Mouse (Mus musculus): Measurements from ENCODE around the gene Clstn3.
"Not testable (repeated sequence)": the region's sequence is repeated elsewhere in the genome, so short reads cannot be mapped to it uniquely, and the experiment has no call there.

Clstn3 gene

DNA sequence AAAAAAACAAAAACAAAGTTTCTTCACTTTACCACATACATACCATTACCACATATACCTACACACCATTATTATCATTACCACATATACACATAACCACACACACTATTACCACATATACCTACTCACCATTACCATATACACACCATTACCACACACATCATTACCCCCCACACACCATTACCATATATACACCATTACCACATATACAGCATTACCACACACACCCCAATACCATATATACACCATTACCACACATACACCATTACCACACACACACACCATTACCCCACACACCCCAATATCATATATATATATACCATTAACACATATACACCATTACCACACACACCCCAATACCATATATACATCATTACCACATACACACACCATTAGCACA, 57.4 kb downstream of the Clstn3 start:
- no peak for DNase-seq

DNA sequence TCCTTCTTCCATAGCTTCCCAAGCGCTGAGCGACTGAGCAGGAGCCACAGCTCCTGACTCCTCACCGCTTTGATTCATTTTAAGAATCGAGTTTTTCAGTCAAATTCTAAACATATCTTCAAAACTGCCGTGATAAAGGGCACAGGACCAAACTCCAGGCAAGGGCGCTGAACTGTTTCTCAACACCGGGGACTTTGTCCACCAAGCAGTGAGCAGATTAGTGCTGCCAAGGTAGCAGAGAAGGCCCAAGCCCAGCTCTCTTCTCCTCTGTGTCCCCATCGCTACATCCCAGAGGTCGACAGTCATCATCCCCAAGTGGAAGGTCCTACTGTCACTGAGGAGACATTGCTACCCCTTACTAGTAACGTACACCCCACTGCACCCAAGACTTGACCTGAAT, 58.3 kb downstream of the Clstn3 start:
- no peak for DNase-seq

DNA sequence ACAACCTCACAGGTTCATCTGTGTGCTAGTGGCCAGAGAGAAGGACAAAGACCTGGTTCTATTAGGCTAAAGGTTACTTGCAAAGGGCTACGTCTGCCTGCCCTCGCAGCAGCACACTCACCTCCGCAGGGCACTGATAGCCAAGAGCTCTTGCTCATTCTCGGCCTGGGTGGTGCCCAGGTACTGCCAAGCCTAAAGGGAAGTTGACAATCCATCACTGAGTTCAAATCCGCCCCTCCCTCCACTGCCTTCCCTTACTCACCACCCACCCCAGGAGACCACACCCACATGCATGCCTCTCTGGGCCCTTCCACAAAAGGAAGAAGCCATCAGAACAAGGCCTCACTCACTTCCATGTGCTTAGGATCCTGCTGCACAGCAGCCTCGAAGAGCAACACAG, 64.9 kb downstream of the Clstn3 start:
- no peak for DNase-seq

DNA sequence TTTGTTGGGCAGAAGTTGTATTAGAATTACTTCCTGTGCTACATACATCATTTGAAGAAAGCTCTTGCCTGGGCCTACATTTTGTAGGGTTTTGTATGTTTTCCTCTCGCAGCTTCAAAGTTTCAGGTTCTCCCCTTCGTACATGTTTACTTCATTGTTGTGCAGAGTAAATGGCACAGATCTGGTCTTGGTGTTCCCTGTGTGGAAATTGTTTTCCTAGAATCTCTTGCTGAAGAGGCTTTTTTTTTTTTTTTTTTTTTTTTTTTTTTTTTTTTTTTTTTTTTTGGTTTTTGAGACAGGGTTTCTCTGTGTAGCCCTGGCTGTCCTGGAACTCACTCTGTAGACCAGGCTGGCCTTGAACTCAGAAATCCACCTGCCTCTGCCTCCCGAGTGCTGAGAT, 69.6 kb downstream of the Clstn3 start:
- not testable (repeated sequence) for DNase-seq
